Mouse (Mus musculus): ENCODE measurements at regions not wholly inside any gene's neighbourhood (a gene's known extent, or its start where the extent isn't known, plus 50 kb on each side); places are given as distances from the start of the nearest gene placed in this dataset.

DNA sequence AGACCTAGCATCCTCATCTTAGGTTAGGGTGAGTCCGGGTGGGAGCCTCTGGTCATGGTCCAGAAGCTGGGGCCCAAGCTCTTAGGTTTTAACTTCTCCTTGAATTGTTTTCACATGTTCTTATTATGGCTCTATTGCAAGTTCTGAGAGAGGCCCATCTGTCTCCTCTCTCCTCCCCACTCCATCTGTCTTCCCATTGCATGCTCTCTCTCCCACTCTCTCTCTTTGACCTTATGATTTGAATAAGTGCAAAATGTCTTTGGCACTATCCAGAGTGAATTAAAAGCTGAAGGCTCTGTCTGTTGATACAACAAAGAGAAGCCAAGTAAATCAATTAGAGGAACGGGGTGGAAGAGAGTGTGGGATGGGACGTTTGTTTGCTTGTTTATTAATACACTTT, 146.2 kb upstream of the Rfx3 start:
- no peaks in the 10 kb centered on the region for H3K36me3 ChIP-seq (ENCODE audit: control insufficient read depth, insufficient read depth, low read length)
- no peaks in the 10 kb centered on the region for H3K4me1 ChIP-seq (ENCODE audit: control insufficient read depth, insufficient read depth, low read length)
- H3K9me3 ChIP-seq (ENCODE audit: control insufficient read depth, low read length), result no peaks in the 10 kb centered on the region
- H3K27me3 ChIP-seq (ENCODE audit: control insufficient read depth, insufficient read depth, low read length), result no peaks in the 10 kb centered on the region
- no peak overlapping the region for H3K4me3 ChIP-seq (replicated peaks; ENCODE audit: low read depth, low read length)
- no peak overlapping the region for H3K9ac ChIP-seq (replicated peaks; ENCODE audit: low read length)
- DNase-seq (no peak), ATAC-seq (ENCODE audit: low FRiP score, low TSS enrichment) (no peak)
- no peak overlapping the region for H3K27ac ChIP-seq (replicated peaks; ENCODE audit: low read depth, low read length)
- WGBS, result 76% methylated on average over 3 of the region's 3 CpGs
- H3K4me2 ChIP-seq (ENCODE audit: low read length), result no peak overlapping the region

GRCm38 (mm10) chr19:28137581-28137980, 126.6 kb upstream of the Rfx3 start:
- WGBS, result 91% methylated on average over 10 of the region's 10 CpGs
- no peak overlapping the region for H3K4me2 ChIP-seq (ENCODE audit: low read length)
- no peak overlapping the region for H3K9ac ChIP-seq (replicated peaks; ENCODE audit: low read length)
- DNase-seq (no peak), ATAC-seq (ENCODE audit: low FRiP score, low TSS enrichment) (no peak)
- no peaks in the 10 kb centered on the region for H3K27me3 ChIP-seq (ENCODE audit: control insufficient read depth, insufficient read depth, low read length)
- H3K27ac ChIP-seq (replicated peaks; ENCODE audit: low read depth, low read length), result no peak overlapping the region
- no peaks in the 10 kb centered on the region for H3K36me3 ChIP-seq (ENCODE audit: control insufficient read depth, insufficient read depth, low read length)
- no peak overlapping the region for H3K4me3 ChIP-seq (replicated peaks; ENCODE audit: low read depth, low read length)
- no peaks in the 10 kb centered on the region for H3K4me1 ChIP-seq (ENCODE audit: control insufficient read depth, insufficient read depth, low read length)
- no peaks in the 10 kb centered on the region for H3K9me3 ChIP-seq (ENCODE audit: control insufficient read depth, low read length)

- Histone ChIP-seq H3K27me3 (ENCODE audit: control insufficient read depth, insufficient read depth, low read length) (no peaks in the 10 kb centered on the region), H3K4me3 (replicated peaks; ENCODE audit: low read depth, low read length) (no peak overlapping the region), H3K36me3 (ENCODE audit: control insufficient read depth, insufficient read depth, low read length) (no peaks in the 10 kb centered on the region), H3K4me2 (ENCODE audit: low read length) (no peak overlapping the region), H3K9me3 (ENCODE audit: control insufficient read depth, low read length) (no peaks in the 10 kb centered on the region), H3K4me1 (ENCODE audit: control insufficient read depth, insufficient read depth, low read length) (no peaks in the 10 kb centered on the region), H3K27ac (replicated peaks; ENCODE audit: low read depth, low read length) (no peak overlapping the region), H3K9ac (replicated peaks; ENCODE audit: low read length) (no peak overlapping the region)
- DNase-seq (no peak), ATAC-seq (ENCODE audit: low FRiP score, low TSS enrichment) (no peak)
- WGBS, result 11% methylated on average over 1 of the region's 1 CpGs
Observed at GRCm38 (mm10) chr19:28134806-28135205, 123.8 kb upstream of the Rfx3 start.

DNA sequence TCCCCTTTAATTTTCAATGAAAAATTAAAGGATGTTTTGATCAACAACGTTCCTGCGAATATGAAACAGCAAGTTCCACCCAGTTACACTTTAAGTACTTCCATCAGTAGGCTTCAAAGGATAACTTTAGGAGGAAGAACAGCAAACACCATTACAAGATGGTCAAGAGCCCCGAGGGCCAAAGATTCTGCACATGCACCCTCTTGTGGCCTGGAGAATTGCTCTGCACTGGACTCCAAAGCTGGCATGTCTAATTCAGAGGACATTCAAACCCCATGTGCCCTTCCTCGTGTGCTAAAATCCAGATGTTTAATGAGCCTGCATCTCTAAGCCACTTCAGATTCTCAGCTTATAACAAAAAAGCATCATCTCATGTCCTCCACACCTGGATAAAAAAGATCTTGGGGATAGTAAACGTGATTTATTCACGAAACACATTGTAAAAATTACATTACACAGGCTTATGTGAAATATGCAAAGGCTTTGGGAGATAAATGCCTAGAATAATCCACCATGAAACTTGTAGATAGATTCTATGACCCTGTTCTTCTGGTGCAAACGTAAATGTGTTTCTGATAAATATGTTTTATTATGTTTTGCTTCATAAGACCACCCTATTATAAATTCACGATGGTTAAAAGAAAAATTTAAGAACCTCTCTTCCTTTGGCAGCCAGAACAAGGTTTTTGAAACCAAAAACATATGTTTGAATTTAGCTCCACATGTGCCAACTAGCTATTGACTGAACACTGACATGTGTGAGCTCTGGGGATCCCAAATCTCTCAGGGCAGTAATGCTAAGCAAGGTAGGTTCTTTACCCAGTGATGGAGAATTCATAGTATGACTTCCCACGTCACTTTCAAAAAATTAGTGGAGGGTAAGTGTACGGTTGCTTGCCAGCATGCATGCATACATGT, 100.6 kb upstream of the Rfx3 start:
- H3K36me3 ChIP-seq (ENCODE audit: control insufficient read depth, insufficient read depth, low read length), result no peaks in the 10 kb centered on the region

DNA sequence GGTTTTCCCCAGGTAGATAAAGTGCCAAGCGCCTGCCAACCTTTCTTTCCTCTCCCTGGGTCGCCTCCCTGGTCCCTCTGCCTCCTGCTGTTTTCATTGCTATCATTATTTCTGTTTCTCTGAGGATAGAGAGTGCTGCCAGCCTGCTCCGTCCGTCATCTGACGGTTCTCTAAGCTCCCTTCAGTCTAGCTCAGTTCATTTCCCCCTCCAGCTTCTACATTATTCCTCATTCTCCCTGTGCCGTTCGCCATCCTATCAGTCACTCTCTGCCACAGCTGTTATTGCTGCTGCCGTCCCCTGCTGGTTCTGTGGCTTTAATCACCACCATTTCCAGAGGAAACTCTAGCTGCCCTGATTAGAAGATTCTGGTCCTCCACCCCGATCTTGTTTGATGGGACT, 84.7 kb upstream of the Rfx3 start:
- peak; percentile 35 for DNase-seq
- H3K27ac ChIP-seq (replicated peaks; ENCODE audit: low read depth, low read length), result 0 out of 2 replicates have a peak overlapping the region, but pooled peaks have one; percentile 26
- H3K27me3 ChIP-seq (ENCODE audit: control insufficient read depth, insufficient read depth, low read length), result no peaks in the 10 kb centered on the region
- peaks cover 3% of the 10 kb centered on the region; the same call in 1 of the 2 replicates for H3K4me1 ChIP-seq (ENCODE audit: control insufficient read depth, insufficient read depth, low read length)
- no peaks in the 10 kb centered on the region for H3K9me3 ChIP-seq (ENCODE audit: control insufficient read depth, low read length)
- no peak for ATAC-seq (ENCODE audit: low FRiP score, low TSS enrichment)
- H3K9ac ChIP-seq (replicated peaks; ENCODE audit: low read length), result no peak overlapping the region
- H3K4me2 ChIP-seq (ENCODE audit: low read length), result no peak overlapping the region
- H3K4me3 ChIP-seq (replicated peaks; ENCODE audit: low read depth, low read length), result no peak overlapping the region
- no peaks in the 10 kb centered on the region for H3K36me3 ChIP-seq (ENCODE audit: control insufficient read depth, insufficient read depth, low read length)
- WGBS, result 32% methylated on average over 9 of the region's 9 CpGs

More for the DNA sequence above, 100.6 kb upstream of the Rfx3 start:
- Histone ChIP-seq H3K27ac (replicated peaks; ENCODE audit: low read depth, low read length) (no peak overlapping the region), H3K4me1 (ENCODE audit: control insufficient read depth, insufficient read depth, low read length) (no peaks in the 10 kb centered on the region), H3K9me3 (ENCODE audit: control insufficient read depth, low read length) (no peaks in the 10 kb centered on the region), H3K4me2 (ENCODE audit: low read length) (no peak overlapping the region), H3K27me3 (ENCODE audit: control insufficient read depth, insufficient read depth, low read length) (no peaks in the 10 kb centered on the region), H3K4me3 (replicated peaks; ENCODE audit: low read depth, low read length) (no peak overlapping the region), H3K9ac (replicated peaks; ENCODE audit: low read length) (no peak overlapping the region)
- DNase-seq (no peak), ATAC-seq (ENCODE audit: low FRiP score, low TSS enrichment) (no peak)
- 84% methylated on average over 10 of the region's 10 CpGs for WGBS

GRCm38 (mm10) chr19:28092252-28092651, 81.3 kb upstream of the Rfx3 start:
- no peaks in the 10 kb centered on the region for H3K9me3 ChIP-seq (ENCODE audit: control insufficient read depth, low read length)
- 87% methylated on average over 6 of the region's 6 CpGs for WGBS

GRCm38 (mm10) chr19:28087607-28088546, 76.9 kb upstream of the Rfx3 start:
- Histone ChIP-seq H3K4me2 (ENCODE audit: low read length) (no peak overlapping the region), H3K9me3 (ENCODE audit: control insufficient read depth, low read length) (no peaks in the 10 kb centered on the region), H3K4me1 (ENCODE audit: control insufficient read depth, insufficient read depth, low read length) (no peaks in the 10 kb centered on the region; the same call in none of the 2 replicates), H3K27me3 (ENCODE audit: control insufficient read depth, insufficient read depth, low read length) (no peaks in the 10 kb centered on the region), H3K4me3 (replicated peaks; ENCODE audit: low read depth, low read length) (no peak overlapping the region), H3K27ac (replicated peaks; ENCODE audit: low read depth, low read length) (peak overlapping the region; percentile 52; the same call in 1 of the 2 replicates), H3K36me3 (ENCODE audit: control insufficient read depth, insufficient read depth, low read length) (no peaks in the 10 kb centered on the region), H3K9ac (replicated peaks; ENCODE audit: low read length) (no peak overlapping the region)
- WGBS, result 48% methylated on average over 12 of the region's 12 CpGs
- peak; percentile 60 for ATAC-seq (ENCODE audit: low FRiP score, low TSS enrichment)
- DNase-seq, result peak; percentile 62

More at GRCm38 (mm10) chr19:28092252-28092651, 81.3 kb upstream of the Rfx3 start:
- Histone ChIP-seq H3K4me2 (ENCODE audit: low read length) (no peak overlapping the region), H3K27ac (replicated peaks; ENCODE audit: low read depth, low read length) (no peak overlapping the region), H3K4me1 (ENCODE audit: control insufficient read depth, insufficient read depth, low read length) (peaks cover 3% of the 10 kb centered on the region), H3K9ac (replicated peaks; ENCODE audit: low read length) (no peak overlapping the region), H3K36me3 (ENCODE audit: control insufficient read depth, insufficient read depth, low read length) (no peaks in the 10 kb centered on the region), H3K27me3 (ENCODE audit: control insufficient read depth, insufficient read depth, low read length) (no peaks in the 10 kb centered on the region), H3K4me3 (replicated peaks; ENCODE audit: low read depth, low read length) (no peak overlapping the region)
- no peak for DNase-seq
- no peak for ATAC-seq (ENCODE audit: low FRiP score, low TSS enrichment)

DNA sequence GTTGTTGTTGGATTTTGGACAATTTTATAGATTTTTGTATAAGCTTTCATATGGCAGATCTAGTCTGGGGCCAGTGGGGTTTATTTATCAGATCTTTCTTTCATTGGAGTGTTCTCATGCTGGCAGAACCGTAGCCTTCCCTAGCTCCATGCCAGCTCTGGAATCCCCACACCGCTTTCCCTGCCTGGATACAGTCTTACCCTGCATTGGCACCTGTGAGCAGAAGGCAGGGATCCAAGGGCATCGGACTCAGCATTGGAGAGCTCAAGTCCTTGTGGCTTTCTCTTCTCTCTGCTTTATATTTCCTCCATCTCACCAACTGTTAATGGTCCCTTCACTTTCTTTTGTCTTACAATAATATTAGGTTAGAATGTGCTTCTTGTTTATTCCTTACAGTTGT, 59.4 kb upstream of the Rfx3 start:
- no peaks in the 10 kb centered on the region for H3K36me3 ChIP-seq (ENCODE audit: control insufficient read depth, insufficient read depth, low read length)
- ATAC-seq (ENCODE audit: low FRiP score, low TSS enrichment) (no peak), DNase-seq (no peak)
- 90% methylated on average over 3 of the region's 3 CpGs for WGBS
- H3K27me3 ChIP-seq (ENCODE audit: control insufficient read depth, insufficient read depth, low read length), result no peaks in the 10 kb centered on the region
- no peaks in the 10 kb centered on the region for H3K4me1 ChIP-seq (ENCODE audit: control insufficient read depth, insufficient read depth, low read length)
- H3K9me3 ChIP-seq (ENCODE audit: control insufficient read depth, low read length), result no peaks in the 10 kb centered on the region
- no peak overlapping the region for H3K4me2 ChIP-seq (ENCODE audit: low read length)
- no peak overlapping the region for H3K27ac ChIP-seq (replicated peaks; ENCODE audit: low read depth, low read length)
- no peak overlapping the region for H3K9ac ChIP-seq (replicated peaks; ENCODE audit: low read length)
- no peak overlapping the region for H3K4me3 ChIP-seq (replicated peaks; ENCODE audit: low read depth, low read length)
